Mouse (Mus musculus) thymus, postnatal 14 days (tissue): ENCODE measurements around the gene Gm3739.
"Not testable (repeated sequence)": the region's sequence is repeated elsewhere in the genome, so short reads cannot be mapped to it uniquely, and the experiment has no call there.

ENCODE experiments used
- DNase-seq: peaks from one replicate; pipeline ENCODE4 v3.0.0; 2021

The Gm3739 gene

GRCm38 (mm10) chr14:7314661-7315060 is at the start of gene Gm3739:
TSS of gene Gm3739 (minus strand) at chr14:7315049.
- not testable (repeated sequence) for DNase-seq

GRCm38 (mm10) chr14:7332295-7332694 is 17.4 kb upstream of the Gm3739 start, which contains the start of gene Gm5797:
TSS of gene Gm5797 (minus strand) at chr14:7332395.
- not testable (repeated sequence) for DNase-seq

GRCm38 (mm10) chr14:7315093-7315492 is 244 bp upstream of the Gm3739 start:
- peak; percentile 58 for DNase-seq

GRCm38 (mm10) chr14:7264614-7265013 is 50.2 kb downstream of the Gm3739 start, which contains the start of gene Gm3727:
TSS of gene Gm3727 (minus strand) at chr14:7264714.
- not testable (repeated sequence) for DNase-seq
